Mouse (Mus musculus) gastrocnemius, postnatal 4 days (tissue): ENCODE data around the gene Nupr1l. TPM values are rescaled to one million over a fixed set of nuclear protein-coding genes. Genes with fewer than 3 reads are reported as not detected.

ENCODE experiments used
- total RNA-seq, 2 experiments: library from RNA; stranded (reverse); gene quantifications; 2 replicates each; pipeline ENCODE4 v1.2.3; 2021

Gene Nupr1l
- total RNA-seq, 2 experiments from 2014 or later: 1.5 to 1.8 TPM

Other genes starting within 250 kb of the Nupr1l start
- gene Zfp11, start 238.4 kb upstream of the Nupr1l start, total RNA-seq: 1 to 10 TPM; 2.5 to 3.6 TPM
- not detected for gene Sept14, start 200.0 kb upstream of the Nupr1l start, total RNA-seq
- 10 to 100 TPM; 87.0 to 88.3 TPM for gene Mrps17, start 193.0 kb upstream of the Nupr1l start, total RNA-seq
- 100 to 1,000 TPM; 348 to 363 TPM for gene Nipsnap2, start 183.5 kb upstream of the Nupr1l start, total RNA-seq
- 10 to 100 TPM; 15.5 to 20.0 TPM for gene Psph, start 121.1 kb upstream of the Nupr1l start, total RNA-seq
- gene Sumf2, start 61.6 kb upstream of the Nupr1l start, total RNA-seq: 10 to 100 TPM; 20.9 to 22.2 TPM
- 100 to 1,000 TPM; 413 to 416 TPM for gene Chchd2, start 21.1 kb upstream of the Nupr1l start, total RNA-seq
- 1 to 10 TPM; 1.5 to 2.0 TPM for gene Zbed5, start 12.8 kb upstream of the Nupr1l start, total RNA-seq
- gene Phkg1, start 10.0 kb upstream of the Nupr1l start, total RNA-seq: 10 to 100 TPM; 85.0 to 98.6 TPM
- gene Vkorc1l1, start 33.4 kb downstream of the Nupr1l start, total RNA-seq: 10 to 100 TPM; 21.3 to 22.0 TPM
- 10 to 100 TPM; 25.1 to 28.6 TPM for gene Gusb, start 94.5 kb downstream of the Nupr1l start, total RNA-seq
- gene Asl, start 120.7 kb downstream of the Nupr1l start, total RNA-seq: 10 to 100 TPM; 13.0 to 14.8 TPM
- 10 to 100 TPM; 14.4 to 16.3 TPM for gene Crcp, start 120.8 kb downstream of the Nupr1l start, total RNA-seq
- 10 to 100 TPM; 40.6 to 41.8 TPM for gene Tpst1, start 164.8 kb downstream of the Nupr1l start, total RNA-seq
- gene Kctd7, start 236.3 kb downstream of the Nupr1l start, total RNA-seq: 1 to 10 TPM; 6.6 to 8.0 TPM